In genomic region chr19:15837715-15838175, GRCm38 (mm10) we compare ENCODE assay signal across 8 mouse cellular contexts.
DNase-seq lines count a peak whose midpoint lies in the region; ATAC-seq and TF ChIP-seq lines count a peak whose summit lies in the region.

No protein-coding gene starts in this region.

- no peak for TF ChIP-seq CTCF in lung, embryonic 14.5 days (IDR thresholded peaks at IDR 0.05; ENCODE audit: low read depth)

- H3K4me2 ChIP-seq in lung, embryonic 14.5 days, result no peak overlapping the region; the same call in 1 of the 2 replicates
- peak overlapping the region; percentile 36; the same call in 1 of the 2 replicates for H3K4me2 ChIP-seq in forebrain, embryonic 13.5 days
- 0 out of 2 replicates have a peak overlapping the region, but pooled peaks have one; percentile 27 for H3K4me2 ChIP-seq in neural tube, embryonic 14.5 days (ENCODE audit: low read depth, low read length)

- H3K4me3 ChIP-seq in lung, embryonic 14.5 days (ENCODE audit: low read depth, low read length), result no peak overlapping the region
- H3K4me3 ChIP-seq in forebrain, embryonic 13.5 days, result no peak overlapping the region
- H3K4me3 ChIP-seq in neural tube, embryonic 14.5 days (ENCODE audit: low read depth, low read length), result no peak overlapping the region

- H3K9me3 ChIP-seq in lung, embryonic 14.5 days (ENCODE audit: low read depth, low read length), result no peaks in the 10 kb centered on the region
- no peaks in the 10 kb centered on the region for H3K9me3 ChIP-seq in forebrain, embryonic 13.5 days (replicated peaks)
- H3K9me3 ChIP-seq in neural tube, embryonic 14.5 days (ENCODE audit: control insufficient read depth, low read length), result no peaks in the 10 kb centered on the region

- ATAC-seq in lung, embryonic 14.5 days (ENCODE audit: insufficient read depth), result peak; percentile 93
- ATAC-seq in forebrain, embryonic 13.5 days, result peak; percentile 64
- ATAC-seq in neural tube, embryonic 14.5 days (ENCODE audit: low read depth), result peak; percentile 29; the same call in 1 of the 2 replicates
- ATAC-seq in erythroblast, adult 5-6 weeks (replicated peaks; ENCODE audit: low FRiP score, poor library complexity, severe bottlenecking), result no peak

- H3K27me3 ChIP-seq in lung, embryonic 14.5 days (ENCODE audit: insufficient read depth, low read length), result no peaks in the 10 kb centered on the region
- H3K27me3 ChIP-seq in forebrain, embryonic 13.5 days, result 0 out of 2 replicates have a peak, but pooled peaks cover 2% of the 10 kb centered on the region
- no peaks in the 10 kb centered on the region for H3K27me3 ChIP-seq in neural tube, embryonic 14.5 days (ENCODE audit: control insufficient read depth, insufficient read depth, low read length)

- H3K9ac ChIP-seq in lung, embryonic 14.5 days, result no peak overlapping the region
- H3K9ac ChIP-seq in forebrain, embryonic 13.5 days, result no peak overlapping the region
- H3K9ac ChIP-seq in neural tube, embryonic 14.5 days (replicated peaks; ENCODE audit: low read depth, low read length), result no peak overlapping the region

- peak; percentile 90 for DNase-seq in lung, embryonic 14.5 days
- no peak for DNase-seq in lung, postnatal 14 days
- peak; percentile 13 to 14 for DNase-seq in kidney, postnatal 36 days
- no peak for DNase-seq in T-cell, adult 2 months (ENCODE audit: low spot score)
- no peak for DNase-seq in left cerebral cortex, adult 18-20 months (ENCODE audit: low spot score in 2 of 2)

- no peaks in the 10 kb centered on the region for H3K36me3 ChIP-seq in lung, embryonic 14.5 days (ENCODE audit: insufficient read depth)
- no peaks in the 10 kb centered on the region for H3K36me3 ChIP-seq in forebrain, embryonic 13.5 days (ENCODE audit: poor library complexity, severe bottlenecking)
- no peaks in the 10 kb centered on the region for H3K36me3 ChIP-seq in neural tube, embryonic 14.5 days (ENCODE audit: control insufficient read depth, insufficient read depth, low read length)

- H3K27ac ChIP-seq in lung, embryonic 14.5 days (ENCODE audit: low read depth), result peak overlapping the region; percentile 75; the same call in 1 of the 2 replicates
- H3K27ac ChIP-seq in forebrain, embryonic 13.5 days, result peak overlapping the region; percentile 74
- H3K27ac ChIP-seq in neural tube, embryonic 14.5 days (ENCODE audit: low read depth, low read length), result peak overlapping the region; percentile 23

- H3K4me1 ChIP-seq in lung, embryonic 14.5 days (ENCODE audit: insufficient read depth), result peaks cover 6% of the 10 kb centered on the region; the same call in 1 of the 2 replicates
- H3K4me1 ChIP-seq in forebrain, embryonic 13.5 days, result peaks cover 36% of the 10 kb centered on the region
- peaks cover 24% of the 10 kb centered on the region for H3K4me1 ChIP-seq in neural tube, embryonic 14.5 days (ENCODE audit: control insufficient read depth, insufficient read depth, low read length)

- 10% methylated on average over 1 of the region's 1 CpGs for WGBS in lung, embryonic 14.5 days
- 16% methylated on average over 1 of the region's 1 CpGs for WGBS in forebrain, embryonic 13.5 days
- 0% methylated on average over 1 of the region's 1 CpGs for WGBS in neural tube, embryonic 14.5 days

Comparison
In these comparisons a context has a peak if more than half of its experiments do, and no peak if none do; other contexts are left out.
1. DNase-seq: peak in lung, embryonic 14.5 days (single experiment) and kidney, postnatal 36 days (2 of 2); none in lung, postnatal 14 days (single experiment), T-cell, adult 2 months (single experiment) and left cerebral cortex, adult 18-20 months (0 of 2).
2. H3K27ac ChIP-seq: peak in every context shown above with its lines; median percentile 75 in lung, embryonic 14.5 days; 74 in forebrain, embryonic 13.5 days; 23 in neural tube, embryonic 14.5 days.